Mouse (Mus musculus) olfactory bulb, adult 2 months (tissue): ENCODE data around the gene Cblc. TPM values are rescaled to one million over a fixed set of nuclear protein-coding genes. Genes with fewer than 3 reads are reported as not detected.

Experiments
- H3K27ac ChIP-seq: fragments of 200-500 bp; 2 replicates; pipeline ENCODE4 v1.5.1; 2012; ENCODE audit warnings: low read depth, low read length; ENCODE audit not compliant: insufficient read depth
- H3K4me1 ChIP-seq: fragments of 200-500 bp; 2 replicates; pipeline ENCODE4 v1.6.1; 2012; ENCODE audit warnings: low read length; ENCODE audit not compliant: control insufficient read depth, insufficient read depth
- H3K4me3 ChIP-seq: fragments of 200-500 bp; 2 replicates; pipeline ENCODE4 v1.5.1; 2012; ENCODE audit warnings: mild to moderate bottlenecking, low read depth, low read length, moderate library complexity; ENCODE audit not compliant: insufficient read depth
- CTCF ChIP-seq: fragments of 200-500 bp; IDR thresholded peaks from 2 replicates; pipeline ENCODE4 v1.5.1; 2012; ENCODE audit warnings: low read depth, mild to moderate bottlenecking, low read length, moderate library complexity; ENCODE audit not compliant: insufficient read depth
- POLR2A ChIP-seq: fragments of 200-500 bp; IDR thresholded peaks from 2 replicates; pipeline ENCODE4 v1.6.1; 2012; ENCODE audit warnings: mild to moderate bottlenecking, low read depth, low read length, moderate library complexity; ENCODE audit not compliant: insufficient read depth
- WGBS: fragments of 180-500 bp; shearing (Covaris S2); methylation state at CpG from one replicate; pipeline ENCODE4 v1.1.7; 2018; 5-methylcytosine and 5-hydroxymethylcytosine counted together
- polyA plus RNA-seq: library from polyadenylated mRNA; stranded (reverse); fragments of >200 nt; gene quantifications from 2 replicates; pipeline ENCODE4 v1.2.4, GENCODE M21; 2012; ENCODE audit warnings: low replicate concordance; ENCODE audit not compliant: missing spikeins, insufficient read depth, insufficient read length

Gene Cblc
- polyA plus RNA-seq, 1 experiment = not detected

GRCm38 (mm10) chr7:19760021-19760420, 36.6 kb downstream of the Cblc start:
- Histone ChIP-seq H3K27ac (no peak overlapping the region), H3K4me3 (no peak overlapping the region), H3K4me1 (peaks cover 3% of the 10 kb centered on the region; the same call in 1 of the 2 replicates)
- TF ChIP-seq CTCF = no peak
- TF ChIP-seq POLR2A = no peak
- 90% methylated on average over 13 of the region's 13 CpGs for WGBS

DNA sequence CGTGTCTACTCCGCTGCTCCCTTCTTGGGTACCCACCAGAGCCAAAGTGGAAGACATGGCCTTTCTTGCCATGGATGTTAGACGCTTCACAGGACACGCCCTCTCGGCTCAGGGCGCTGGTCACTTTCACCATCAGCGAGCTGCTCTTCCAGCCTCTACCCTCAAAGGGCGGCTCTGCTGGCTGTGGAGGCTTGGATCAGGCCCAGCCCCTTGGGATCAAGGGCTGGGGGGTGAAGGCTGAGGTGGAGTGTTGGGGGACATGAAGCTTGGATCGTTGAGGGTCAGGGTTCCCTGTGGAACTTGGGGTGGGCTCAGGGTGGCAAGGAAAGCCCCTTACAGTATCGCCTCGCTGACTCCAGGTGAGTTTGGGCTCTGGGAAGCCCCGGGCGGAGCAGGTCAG, 38.0 kb downstream of the Cblc start:
- TF ChIP-seq CTCF (no peak), POLR2A (no peak)
- H3K4me1 ChIP-seq = peaks cover 3% of the 10 kb centered on the region; the same call in 1 of the 2 replicates
- WGBS = 92% methylated on average over 13 of the region's 13 CpGs

DNA sequence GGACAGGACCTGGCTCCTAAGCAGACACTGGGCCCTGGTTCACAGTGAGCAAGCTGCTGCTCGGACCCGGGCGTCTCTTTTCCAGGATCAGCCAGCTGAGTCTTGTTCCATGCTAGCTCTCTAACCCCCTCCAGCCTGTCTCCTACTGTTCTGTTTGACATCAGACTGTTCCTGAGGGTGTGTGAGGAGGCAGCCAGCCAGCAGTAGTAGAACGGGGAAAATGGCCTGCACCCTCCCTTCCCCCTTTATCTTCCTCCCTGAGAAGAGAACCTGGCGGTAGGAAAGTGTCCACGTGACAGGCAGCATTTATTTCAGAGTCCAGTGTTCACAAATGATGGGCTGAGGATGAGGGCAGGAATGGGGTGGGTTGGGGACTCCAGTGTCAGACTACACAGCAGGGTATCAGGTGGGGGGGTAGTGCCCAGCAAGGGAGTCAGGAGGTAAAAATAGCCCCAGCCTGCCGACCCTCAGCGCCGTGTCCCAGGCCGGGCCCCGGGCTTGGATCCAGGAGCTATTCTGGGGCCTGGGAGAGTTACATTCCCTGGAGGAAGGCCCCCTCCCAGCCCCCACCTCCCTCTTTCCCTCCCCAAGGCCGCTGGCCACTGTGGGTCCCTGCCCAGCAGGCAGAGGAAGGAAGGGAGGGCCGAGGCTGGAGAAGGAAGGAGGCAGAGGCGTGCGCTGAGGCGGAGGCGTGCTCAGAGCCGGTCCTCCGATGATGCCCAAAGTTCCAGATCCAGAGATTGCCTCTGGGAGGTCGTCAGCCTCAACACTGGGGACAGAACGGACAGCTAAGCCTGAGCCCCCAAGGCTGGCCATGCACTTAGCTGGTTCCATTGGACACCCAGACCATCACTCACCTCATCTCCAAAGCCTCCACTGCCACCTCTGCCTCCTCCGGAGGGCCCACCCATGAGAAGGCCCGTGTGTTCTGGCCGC, 40.5 kb downstream of the Cblc start:
- WGBS = 62% methylated on average over 24 of the region's 24 CpGs

More for the DNA sequence above, 38.0 kb downstream of the Cblc start:
- H3K4me3 ChIP-seq = no peak overlapping the region
- no peak overlapping the region for H3K27ac ChIP-seq

DNA sequence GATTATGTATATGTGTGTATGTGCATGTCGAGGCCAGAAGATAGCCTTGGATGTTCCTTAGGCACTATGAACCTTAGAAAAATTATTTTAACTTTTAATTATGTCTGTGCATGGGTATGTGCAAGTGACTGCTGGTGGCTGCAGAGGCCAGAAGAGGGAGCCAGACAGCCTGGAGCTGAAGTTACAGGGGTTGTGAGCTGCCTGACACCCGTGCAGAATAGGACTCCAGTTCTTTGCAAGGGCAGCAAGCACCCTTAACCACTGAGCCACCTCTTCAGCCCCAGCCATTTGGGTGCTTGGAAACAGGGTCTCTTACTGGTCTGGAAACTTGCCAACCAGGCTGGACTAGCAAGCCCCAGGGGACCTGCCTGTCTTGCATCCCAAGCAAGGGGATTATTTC, 41.6 kb downstream of the Cblc start:
- TF ChIP-seq POLR2A (no peak), CTCF (no peak)
- no peak overlapping the region for H3K27ac ChIP-seq
- no peak overlapping the region for H3K4me3 ChIP-seq
- H3K4me1 ChIP-seq = peaks cover 7% of the 10 kb centered on the region
- 78% methylated on average over 2 of the region's 2 CpGs for WGBS

More for the DNA sequence above, 40.5 kb downstream of the Cblc start:
- no peak overlapping the region for H3K4me3 ChIP-seq
- TF ChIP-seq CTCF (no peak), POLR2A (no peak)
- H3K4me1 ChIP-seq = peaks cover 3% of the 10 kb centered on the region; the same call in 1 of the 2 replicates
- H3K27ac ChIP-seq = peak overlapping the region; percentile 13; the same call in 1 of the 2 replicates

- peaks cover 15% of the 10 kb centered on the region for H3K4me1 ChIP-seq
- 76% methylated on average over 1 of the region's 1 CpGs for WGBS
- no peak overlapping the region for H3K27ac ChIP-seq
- TF ChIP-seq POLR2A (no peak), CTCF (no peak)
- H3K4me3 ChIP-seq = no peak overlapping the region
Measured at GRCm38 (mm10) chr7:19754065-19754464, 42.5 kb downstream of the Cblc start.

DNA sequence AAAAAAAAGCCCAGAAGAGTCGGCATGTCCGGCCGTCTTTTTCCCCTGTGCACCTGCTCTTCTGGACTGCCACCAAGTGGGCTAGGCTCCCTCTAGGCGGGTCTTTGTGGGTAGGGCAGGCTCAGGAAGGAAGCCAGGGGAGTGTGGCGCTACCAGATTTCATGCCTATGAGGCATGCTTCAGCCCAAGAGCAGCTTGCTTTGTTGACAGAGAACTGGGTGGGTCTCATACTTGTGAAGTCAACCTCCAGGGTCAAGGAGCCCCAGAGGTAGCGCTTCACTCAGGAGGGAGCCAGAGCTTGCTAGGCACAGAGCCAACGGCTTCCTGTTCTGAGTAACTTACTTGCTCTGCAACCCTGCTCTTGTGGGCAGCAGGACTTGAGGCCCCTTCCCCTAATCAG, 43.0 kb downstream of the Cblc start:
- TF ChIP-seq CTCF (no peak), POLR2A (no peak)
- 73% methylated on average over 7 of the region's 7 CpGs for WGBS

DNA sequence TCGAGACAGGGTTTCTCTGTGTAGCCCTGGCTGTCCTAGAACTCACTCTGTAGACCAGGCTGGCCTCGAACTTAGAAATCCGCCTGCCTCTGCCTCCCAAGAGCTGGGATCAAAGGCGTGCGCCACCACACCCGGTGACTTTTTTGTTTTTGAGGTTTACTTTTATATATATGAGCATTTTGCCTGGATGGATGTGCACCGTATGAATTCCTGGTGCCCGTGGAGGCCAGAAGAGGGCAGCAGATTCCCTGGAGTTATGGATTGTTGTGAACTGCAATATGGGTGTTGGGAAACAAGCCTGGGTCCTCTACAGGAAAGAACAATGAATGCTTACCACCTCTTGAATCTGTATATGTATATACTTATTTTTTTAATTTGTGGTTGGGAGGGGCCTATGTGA, 44.0 kb downstream of the Cblc start:
- no peak overlapping the region for H3K27ac ChIP-seq
- 78% methylated on average over 8 of the region's 8 CpGs for WGBS
- TF ChIP-seq CTCF (no peak), POLR2A (no peak)
- H3K4me3 ChIP-seq = no peak overlapping the region
- peaks cover 28% of the 10 kb centered on the region for H3K4me1 ChIP-seq

More for the DNA sequence above, 43.0 kb downstream of the Cblc start:
- H3K4me3 ChIP-seq = no peak overlapping the region
- H3K27ac ChIP-seq = no peak overlapping the region
- H3K4me1 ChIP-seq = peaks cover 20% of the 10 kb centered on the region

DNA sequence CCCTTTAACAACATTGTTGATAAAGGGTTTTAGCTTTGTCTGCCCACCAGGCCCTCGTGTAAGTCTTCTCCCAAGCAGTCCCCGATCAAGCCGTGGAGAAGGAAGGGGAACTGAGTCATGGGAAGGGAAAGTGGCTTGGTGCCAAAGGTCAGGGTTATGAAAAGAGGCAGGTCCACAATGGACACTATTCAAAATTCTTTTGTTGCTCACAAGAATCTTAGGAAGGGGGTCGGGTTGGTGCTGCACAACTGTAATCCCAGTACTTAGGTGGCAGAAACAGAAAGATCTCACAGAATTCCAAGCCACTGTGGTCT, 45.6 kb downstream of the Cblc start:
- H3K4me3 ChIP-seq = no peak overlapping the region
- no peak overlapping the region for H3K27ac ChIP-seq
- WGBS = 32% methylated on average over 4 of the region's 4 CpGs
- peaks cover 37% of the 10 kb centered on the region for H3K4me1 ChIP-seq
- TF ChIP-seq POLR2A = no peak
- TF ChIP-seq CTCF = no peak
